ENCODE assay signal across 9 mouse cellular contexts in the genomic region with DNA sequence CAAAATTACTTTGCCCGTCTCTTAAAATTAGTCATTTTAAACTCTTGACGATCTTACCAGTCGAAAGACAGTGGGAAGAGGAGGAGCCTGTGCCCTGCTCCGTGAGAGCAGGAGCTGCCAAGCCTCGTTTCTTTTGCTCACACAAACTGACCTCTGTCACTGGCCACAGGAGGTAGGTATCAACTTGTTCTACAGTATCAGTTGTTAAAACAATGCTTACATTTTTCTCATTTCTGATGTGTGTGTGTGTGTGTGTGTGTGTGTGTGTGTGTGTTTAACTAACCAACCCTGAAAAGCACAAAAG. TPM values are rescaled to one million over a fixed set of nuclear protein-coding genes. Genes with fewer than 3 reads are reported as not detected.
DNase-seq lines count a peak whose midpoint lies in the region; ATAC-seq and TF ChIP-seq lines count a peak whose summit lies in the region.
"Had no signal": no experiment of that assay in that cellular context is flagged by ENCODE, and none has a peak within 500 bp of the region (broad histone marks: within the 10 kb centered on the region; RNA-seq: fewer than 3 reads in every experiment).

No protein-coding gene starts in this region.

- intact Hi-C loops in gastrocnemius, adult 2 months (cut with DNase I) = loop anchor here (5.0 kb wide), 1 partner anchor 39 kb away; a partner anchor contains a TSS

- no peak for DNase-seq in gastrocnemius, adult 2 months
- no peak for DNase-seq in gastrocnemius, postnatal 10 days
- no peak for DNase-seq in forebrain, postnatal 0 days
- no peak for DNase-seq in liver, embryonic 13.5 days
- DNase-seq in thymus, postnatal 14 days = no peak
- DNase-seq in ovary, adult 18-20 months (ENCODE audit: low spot score) = no peak
- no peak for DNase-seq in right cerebral cortex, postnatal 10 days (ENCODE audit: low spot score in 2 of 2)

- 0 out of 2 replicates have a peak overlapping the region, but pooled peaks have one; percentile 37 for H3K9ac ChIP-seq in forebrain, postnatal 0 days
- H3K9ac ChIP-seq in liver, embryonic 13.5 days = no peak overlapping the region

- H3K79me3 ChIP-seq in C2C12 (ENCODE audit: low read depth) = no peaks in the 10 kb centered on the region

- H3K79me2 ChIP-seq in C2C12 (ENCODE audit: control insufficient read depth, insufficient read depth) = no peaks in the 10 kb centered on the region

- H3K4me1 ChIP-seq in forebrain, postnatal 0 days (ENCODE audit: insufficient read depth) = no peaks in the 10 kb centered on the region; the same call in 1 of the 2 replicates
- H3K4me1 ChIP-seq in liver, embryonic 13.5 days (replicated peaks) = no peaks in the 10 kb centered on the region

- H3ac ChIP-seq in C2C12 (ENCODE audit: control insufficient read depth, insufficient read length, low read depth) = peak overlapping the region; percentile 20

- peak overlapping the region; percentile 83 for H3K27ac ChIP-seq in gastrocnemius, adult 2 months
- no peak overlapping the region for H3K27ac ChIP-seq in forebrain, postnatal 0 days (ENCODE audit: low read depth, low read length)
- H3K27ac ChIP-seq in liver, embryonic 13.5 days = no peak overlapping the region

- peak overlapping the region; percentile 55 for H3K4me3 ChIP-seq in gastrocnemius, adult 2 months
- H3K4me3 ChIP-seq in C2C12 (ENCODE audit: insufficient read depth, poor library complexity, severe bottlenecking) = no peak overlapping the region
- H3K4me3 ChIP-seq in forebrain, postnatal 0 days (ENCODE audit: low read depth, low read length) = no peak overlapping the region
- no peak overlapping the region; the same call in 1 of the 2 replicates for H3K4me3 ChIP-seq in liver, embryonic 13.5 days (replicated peaks)
- H3K4me3 ChIP-seq: megakaryocyte, embryonic 14.5 days had no signal

- WGBS in forebrain, postnatal 0 days = 4% methylated on average over 5 of the region's 5 CpGs
- WGBS in liver, embryonic 13.5 days (ENCODE audit: insufficient replicate concordance) = 13% methylated on average over 5 of the region's 5 CpGs

- H3K9me3 ChIP-seq in forebrain, postnatal 0 days (ENCODE audit: low read length) = no peaks in the 10 kb centered on the region
- H3K9me3 ChIP-seq in liver, embryonic 13.5 days (replicated peaks) = no peaks in the 10 kb centered on the region
- H3K9me3 ChIP-seq: megakaryocyte, embryonic 14.5 days had no signal

- peak; percentile 30; the same call in 1 of the 2 replicates for ATAC-seq in forebrain, postnatal 0 days
- ATAC-seq in liver, embryonic 13.5 days (ENCODE audit: low read depth) = no peak

- no peaks in the 10 kb centered on the region for H3K27me3 ChIP-seq in C2C12 (ENCODE audit: control insufficient read depth, insufficient read depth, insufficient read length)
- no peaks in the 10 kb centered on the region for H3K27me3 ChIP-seq in forebrain, postnatal 0 days (ENCODE audit: insufficient read depth, low read length)
- no peaks in the 10 kb centered on the region for H3K27me3 ChIP-seq in liver, embryonic 13.5 days

- peak overlapping the region; percentile 34 for H3K4me2 ChIP-seq in forebrain, postnatal 0 days (ENCODE audit: low read depth)
- H3K4me2 ChIP-seq in liver, embryonic 13.5 days = peak overlapping the region; percentile 33; the same call in 1 of the 2 replicates

- H3K36me3 ChIP-seq in C2C12 (ENCODE audit: control insufficient read depth, insufficient read depth) = no peaks in the 10 kb centered on the region
- H3K36me3 ChIP-seq in forebrain, postnatal 0 days (ENCODE audit: insufficient read depth) = no peaks in the 10 kb centered on the region
- H3K36me3 ChIP-seq in liver, embryonic 13.5 days = no peaks in the 10 kb centered on the region

- TF ChIP-seq CTCF in gastrocnemius, adult 2 months (IDR thresholded peaks at IDR 0.05) = no peak
- TF ChIP-seq CTCF in C2C12 (IDR thresholded peaks at IDR 0.05; ENCODE audit: control insufficient read depth, insufficient read depth, insufficient read length) = no peak
- TF ChIP-seq CTCF in forebrain, postnatal 0 days (IDR thresholded peaks at IDR 0.05; ENCODE audit: low read depth) = no peak

TF ChIP-seq in C2C12, 6 proteins besides CTCF, POLR2A, EP300 and RAD21:
- TF ChIP-seq CEBPB (IDR thresholded peaks at IDR 0.05; ENCODE audit: low read depth) (no peak), MYOG (IDR thresholded peaks at IDR 0.05; ENCODE audit: control insufficient read depth, extremely low read depth, insufficient read length) (no peak), MAX (IDR thresholded peaks at IDR 0.05) (no peak), FOSL1 (IDR thresholded peaks at IDR 0.05; ENCODE audit: insufficient read depth, low read length, poor library complexity, severe bottlenecking) (no peak), USF1 (IDR thresholded peaks at IDR 0.05; ENCODE audit: low read depth) (no peak)

RNA-seq across cellular contexts. Expression of a gene that starts 41.7 kb away (rescaled TPM):
- total RNA-seq in gastrocnemius, adult 2 months (2021) = 10 to 100 TPM; 22.6 to 22.9 TPM
- 10 to 100 TPM; 22.5 to 28.3 TPM for total RNA-seq in gastrocnemius, postnatal 10 days (2021)
- 11.6 TPM for polyA plus RNA-seq in C2C12 (2012; fragmentation: generic; extraction: Trizol)
- total RNA-seq in forebrain, postnatal 0 days (2014; rRNA removed) = 19.0 and 27.7 TPM in 2 replicates
- polyA plus RNA-seq in forebrain, postnatal 0 days (2015; fragmentation: Nextera tagmentation; extraction: Ambion mirVana) = 7.7 and 10.2 TPM in 2 replicates
- 5.0 and 6.0 TPM in 2 replicates for polyA plus RNA-seq in liver, embryonic 13.5 days (2015; fragmentation: Nextera tagmentation; extraction: Ambion mirVana)
